Mouse (Mus musculus): ENCODE results near the gene Gm9964. TPM values are rescaled to one million over a fixed set of nuclear protein-coding genes. Genes with fewer than 3 reads are reported as not detected.

Gene Gm9964
- polyA plus RNA-seq (2015; fragmentation: Nextera tagmentation; extraction: Ambion mirVana): not detected in 2 replicates

DNA sequence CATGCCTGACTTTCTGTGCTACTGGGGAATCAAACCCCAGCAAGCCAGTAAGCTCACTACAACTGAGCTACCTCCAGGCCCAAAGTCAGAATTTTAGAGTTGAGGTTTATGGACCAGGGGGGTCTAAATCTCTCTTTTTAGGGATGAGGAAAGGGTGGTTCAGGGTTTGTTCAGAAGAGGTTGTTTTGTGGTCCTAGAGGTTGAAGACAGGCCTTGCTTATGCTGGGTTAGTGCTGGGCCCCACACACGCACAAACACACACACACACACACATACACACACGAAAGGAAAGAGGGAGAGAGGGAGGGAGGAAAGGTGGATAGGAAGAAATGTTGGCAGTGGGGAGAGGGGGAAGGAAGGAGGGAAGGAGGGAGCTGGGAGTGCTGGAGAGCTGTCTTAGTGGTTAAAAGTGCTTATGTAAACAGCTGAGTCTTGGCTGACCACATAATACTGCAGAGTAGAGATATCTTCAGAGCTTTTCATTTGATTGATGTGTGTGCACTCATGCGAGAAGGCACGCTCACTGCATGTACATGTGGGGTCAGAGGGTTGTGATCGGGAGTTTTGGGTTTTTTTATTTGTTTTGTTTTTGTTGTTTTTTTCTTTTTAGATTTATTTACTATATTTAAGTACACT is at the start of gene Gm9964:
Gm9964 (minus strand) TSS at position 51 of the 636 bp plus-strand sequence.

DNA sequence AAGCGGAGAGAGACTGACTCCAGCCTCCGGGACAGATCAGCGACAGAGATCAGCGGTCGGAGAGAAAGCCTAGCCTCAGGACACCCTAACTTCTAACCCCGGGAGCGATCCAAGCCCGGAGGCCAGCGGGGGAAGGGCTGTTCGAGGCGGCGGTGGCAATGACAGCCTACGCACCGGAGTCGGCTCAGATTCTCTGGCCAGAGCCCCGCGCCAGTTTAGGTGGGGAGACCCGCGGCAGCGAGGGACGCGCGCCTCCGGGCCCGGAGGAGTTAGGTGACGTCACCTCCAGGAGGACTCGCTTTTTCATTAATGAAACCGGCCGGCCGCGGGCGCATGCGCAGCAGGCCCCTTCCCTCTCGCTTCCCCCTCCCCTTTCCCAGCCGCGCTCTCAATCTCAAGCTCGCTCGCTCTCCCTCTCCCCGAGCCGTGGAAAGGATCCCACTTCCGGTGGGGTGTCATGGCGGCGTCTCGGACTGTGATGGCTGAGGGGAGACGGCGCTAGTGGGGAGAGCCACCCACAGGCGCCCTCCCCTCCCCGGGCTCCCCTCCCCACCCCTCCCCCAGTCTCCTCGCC is 42.6 kb upstream of the Gm9964 start, which contains the start of gene Nf1:
Nf1 (plus strand) TSS at position 460 of the 574 bp plus-strand sequence.

DNA sequence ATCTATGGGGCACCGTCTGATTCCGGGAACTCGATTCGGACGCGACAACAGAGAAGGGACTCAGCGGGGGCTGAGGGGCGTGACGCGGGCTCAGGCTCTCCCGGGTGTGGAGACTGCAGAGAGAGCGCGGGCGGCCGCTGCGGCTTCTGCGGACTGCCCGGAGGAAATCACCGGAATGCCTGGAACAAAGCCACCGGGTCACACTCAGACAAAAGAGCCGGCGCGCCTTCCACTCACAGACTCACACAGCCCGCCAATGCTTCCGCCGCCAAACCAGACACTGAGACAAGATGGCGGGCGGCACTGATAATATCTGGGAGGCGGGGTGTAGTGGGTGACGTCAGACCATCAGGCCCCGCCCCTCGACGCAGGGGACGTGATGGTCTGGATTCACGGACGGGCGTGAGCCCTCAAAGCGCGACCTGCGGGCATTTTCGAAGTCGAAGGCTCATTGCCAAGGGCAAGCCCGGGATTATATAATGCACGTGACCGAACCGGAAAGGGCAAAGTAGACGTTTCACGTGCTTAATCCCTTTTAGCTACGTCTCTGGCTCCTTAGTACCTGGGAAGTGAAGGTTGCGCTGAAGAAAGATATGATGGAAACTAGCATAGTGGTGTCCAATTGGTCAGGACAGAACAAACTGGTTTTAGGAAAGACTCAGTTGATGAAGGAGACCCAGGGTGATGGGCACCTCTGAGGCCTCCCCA is 42.2 kb downstream of the Gm9964 start, which contains the start of gene Wsb1:
Wsb1 (minus strand) TSS at position 281 of the 708 bp plus-strand sequence.

Other genes starting within 250 kb of the Gm9964 start
- gene Ksr1, start 150.5 kb downstream of the Gm9964 start, polyA plus RNA-seq (2015; fragmentation: Nextera tagmentation; extraction: Ambion mirVana): 3.3 and 4.0 TPM in 2 replicates
- gene Wsb1, start 42.2 kb downstream of the Gm9964 start, polyA plus RNA-seq (2015; fragmentation: Nextera tagmentation; extraction: Ambion mirVana): 206 and 242 TPM in 2 replicates
- gene Nf1, start 42.8 kb upstream of the Gm9964 start, polyA plus RNA-seq (2015; fragmentation: Nextera tagmentation; extraction: Ambion mirVana): 7.5 and 8.7 TPM in 2 replicates
- 43.4 and 47.3 TPM in 2 replicates for gene Omg, start 207.2 kb upstream of the Gm9964 start, polyA plus RNA-seq (2015; fragmentation: Nextera tagmentation; extraction: Ambion mirVana)
- 0.33 and 0.75 TPM in 2 replicates for gene Evi2b, start 226.9 kb upstream of the Gm9964 start, polyA plus RNA-seq (2015; fragmentation: Nextera tagmentation; extraction: Ambion mirVana)
- gene Evi2, start 233.7 kb upstream of the Gm9964 start, polyA plus RNA-seq (2015; fragmentation: Nextera tagmentation; extraction: Ambion mirVana): 0.19 and 0.31 TPM in 2 replicates
- gene Evi2a, start 233.7 kb upstream of the Gm9964 start, polyA plus RNA-seq (2015; fragmentation: Nextera tagmentation; extraction: Ambion mirVana): 6.4 and 7.8 TPM in 2 replicates